Mouse (Mus musculus): ENCODE results near the gene Tmem25. TPM values are rescaled to one million over a fixed set of nuclear protein-coding genes. Genes with fewer than 3 reads are reported as not detected.
"Not testable (repeated sequence)": the region's sequence is repeated elsewhere in the genome, so short reads cannot be mapped to it uniquely, and the experiment has no call there.

The Tmem25 gene
- polyA plus RNA-seq, 1 experiment from 2014 or later: 40.4 TPM

- Histone ChIP-seq H3K4me2 (replicated peaks; ENCODE audit: low read depth, low read length) (peak overlapping the region; percentile 76), H3K9me3 (ENCODE audit: low read length) (no peaks in the 10 kb centered on the region), H3K9ac (replicated peaks; ENCODE audit: low read length) (no peak overlapping the region; the same call in 1 of the 2 replicates), H3K4me1 (ENCODE audit: insufficient read depth, low read length) (peaks cover 29% of the 10 kb centered on the region), H3K4me3 (ENCODE audit: low read length) (peak overlapping the region; percentile 58; the same call in 1 of the 2 replicates), H3K36me3 (ENCODE audit: insufficient read depth, low read length) (no peaks in the 10 kb centered on the region), H3K27ac (ENCODE audit: low read length) (no peak overlapping the region), H3K27me3 (ENCODE audit: insufficient read depth, low read length) (no peaks in the 10 kb centered on the region)
- WGBS: 48% methylated on average over 7 of the region's 7 CpGs
- ATAC-seq (ENCODE audit: low FRiP score, low TSS enrichment): no peak
Measured at GRCm38 (mm10) chr9:44798298-44798697, 809 bp downstream of the Tmem25 start.

DNA sequence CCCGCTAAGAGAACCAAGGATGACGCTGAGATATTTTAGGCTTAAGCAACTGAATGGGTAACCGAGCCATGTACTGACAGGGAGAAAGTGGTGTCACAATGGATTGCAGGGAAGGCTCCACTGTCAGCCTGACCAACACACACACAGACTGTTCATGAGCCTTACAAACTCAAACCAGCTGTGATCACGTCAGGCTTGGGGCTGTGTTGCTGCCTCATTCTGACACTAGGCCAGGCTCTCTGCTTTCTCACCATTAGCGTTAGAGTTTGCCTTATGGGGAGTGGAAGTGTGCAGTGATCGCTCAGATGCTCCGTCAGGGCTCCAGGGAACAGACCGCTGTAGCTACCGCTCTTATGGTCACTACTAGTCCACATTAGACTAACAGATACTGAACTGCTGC lies 6.3 kb downstream of the Tmem25 start:
- Histone ChIP-seq H3K4me2 (replicated peaks; ENCODE audit: low read depth, low read length) (no peak overlapping the region), H3K4me3 (ENCODE audit: low read length) (no peak overlapping the region), H3K36me3 (ENCODE audit: insufficient read depth, low read length) (peaks cover 49% of the 10 kb centered on the region), H3K27ac (ENCODE audit: low read length) (no peak overlapping the region), H3K27me3 (ENCODE audit: insufficient read depth, low read length) (no peaks in the 10 kb centered on the region), H3K4me1 (ENCODE audit: insufficient read depth, low read length) (no peaks in the 10 kb centered on the region), H3K9ac (replicated peaks; ENCODE audit: low read length) (no peak overlapping the region), H3K9me3 (ENCODE audit: low read length) (no peaks in the 10 kb centered on the region)
- WGBS: 81% methylated on average over 9 of the region's 9 CpGs
- ATAC-seq (ENCODE audit: low FRiP score, low TSS enrichment): no peak

DNA sequence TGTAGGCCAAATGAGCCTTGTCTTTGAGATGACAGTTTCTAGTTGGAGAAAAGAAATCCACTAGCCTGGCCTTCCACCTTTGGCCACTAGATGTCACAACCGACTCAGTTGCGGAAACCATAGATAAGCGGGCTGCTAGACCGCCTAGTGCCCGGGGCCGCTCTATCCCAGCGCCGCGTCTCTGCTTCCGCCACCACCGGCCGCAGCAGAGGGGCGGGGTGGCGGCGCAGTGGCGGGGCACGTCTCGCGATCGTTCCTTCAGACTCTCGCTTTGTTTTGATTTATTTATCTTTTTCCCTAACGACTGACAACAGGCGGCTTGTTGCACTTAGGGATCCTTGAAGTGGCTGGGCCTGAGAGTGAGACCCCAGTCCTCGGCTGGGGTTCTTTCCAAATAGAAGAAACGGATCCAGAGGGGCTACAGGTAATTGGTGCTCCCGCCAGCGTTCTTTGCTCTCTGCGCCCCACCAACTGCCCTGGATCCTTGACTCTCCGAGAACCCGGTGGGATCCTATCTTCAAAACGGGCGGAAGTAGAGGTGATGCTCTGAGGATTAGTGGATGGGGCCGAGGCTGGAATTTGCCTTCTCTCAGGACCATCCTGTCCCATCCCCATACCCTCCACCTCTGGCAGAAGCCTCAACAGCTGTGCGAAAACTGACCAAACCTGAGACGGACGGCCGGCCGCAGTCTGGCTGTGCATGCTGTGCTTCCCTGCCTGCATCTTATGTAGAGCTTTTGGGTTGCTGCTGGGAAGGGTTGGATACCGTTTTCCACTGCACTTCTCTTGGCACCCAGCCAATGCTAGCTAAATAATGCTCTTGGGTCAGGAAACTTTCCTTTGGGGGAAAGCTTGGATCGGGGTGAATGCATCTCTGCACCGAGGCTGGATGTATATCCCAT lies 26.1 kb downstream of the Tmem25 start:
- Histone ChIP-seq H3K4me1 (ENCODE audit: insufficient read depth, low read length) (peaks cover 8% of the 10 kb centered on the region), H3K27me3 (ENCODE audit: insufficient read depth, low read length) (no peaks in the 10 kb centered on the region), H3K27ac (ENCODE audit: low read length) (peak overlapping the region; percentile 86), H3K9ac (replicated peaks; ENCODE audit: low read length) (peak overlapping the region; percentile 92), H3K4me3 (ENCODE audit: low read length) (peak overlapping the region; percentile 72), H3K4me2 (replicated peaks; ENCODE audit: low read depth, low read length) (peak overlapping the region; percentile 89), H3K36me3 (ENCODE audit: insufficient read depth, low read length) (peaks cover 9% of the 10 kb centered on the region), H3K9me3 (ENCODE audit: low read length) (no peaks in the 10 kb centered on the region)
- under 1% methylated on average over 41 of the region's 41 CpGs for WGBS
- ATAC-seq (ENCODE audit: low FRiP score, low TSS enrichment): peak; percentile 100

DNA sequence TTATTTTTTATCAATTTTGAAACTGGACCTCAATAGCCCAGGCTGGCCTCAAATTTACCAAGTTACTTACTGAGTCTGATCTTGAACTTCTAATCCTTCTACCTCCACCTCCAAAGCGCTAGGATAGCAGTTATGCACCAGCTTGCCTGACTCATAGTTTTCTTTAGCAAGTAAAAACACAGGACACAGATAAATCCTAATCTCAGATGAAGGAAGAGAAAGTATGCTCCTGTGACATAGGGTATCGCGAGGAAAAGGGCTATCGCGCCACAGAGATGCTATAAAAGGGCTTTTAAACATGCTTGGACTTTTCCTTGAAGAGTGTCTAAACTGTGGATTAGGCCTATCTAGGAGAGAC lies 26.7 kb downstream of the Tmem25 start:
- H3K27me3 ChIP-seq (ENCODE audit: insufficient read depth, low read length): no peaks in the 10 kb centered on the region
- peak overlapping the region; percentile 41; the same call in 1 of the 2 replicates for H3K9ac ChIP-seq (replicated peaks; ENCODE audit: low read length)
- H3K4me3 ChIP-seq (ENCODE audit: low read length): no peak overlapping the region
- peak overlapping the region; percentile 70 for H3K27ac ChIP-seq (ENCODE audit: low read length)
- 21% methylated on average over 5 of the region's 5 CpGs for WGBS
- H3K36me3 ChIP-seq (ENCODE audit: insufficient read depth, low read length): peaks cover 9% of the 10 kb centered on the region
- H3K4me1 ChIP-seq (ENCODE audit: insufficient read depth, low read length): peaks cover 8% of the 10 kb centered on the region
- no peaks in the 10 kb centered on the region for H3K9me3 ChIP-seq (ENCODE audit: low read length)
- H3K4me2 ChIP-seq (replicated peaks; ENCODE audit: low read depth, low read length): no peak overlapping the region
- no peak for ATAC-seq (ENCODE audit: low FRiP score, low TSS enrichment)

DNA sequence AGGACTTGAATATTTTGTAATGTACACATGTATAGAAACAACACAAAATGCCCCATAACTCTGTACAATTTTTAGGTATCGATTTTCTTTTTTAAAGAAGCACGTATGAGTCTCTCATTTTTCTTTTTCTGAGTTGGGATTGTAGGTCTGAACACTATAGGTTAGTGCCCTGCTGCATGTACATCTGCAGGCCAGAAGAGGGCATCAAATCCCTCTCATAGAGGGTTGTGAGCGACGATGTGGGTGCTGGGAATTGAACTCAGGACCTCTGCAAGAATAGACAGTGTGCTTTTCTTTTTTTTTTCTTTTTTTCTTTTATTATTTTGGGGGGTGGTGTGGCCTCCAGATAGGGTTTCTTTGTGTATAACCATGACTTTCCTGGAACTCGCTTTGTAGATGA lies 27.7 kb downstream of the Tmem25 start:
- H3K9me3 ChIP-seq (ENCODE audit: low read length): no peaks in the 10 kb centered on the region
- 94% methylated on average over 5 of the region's 5 CpGs for WGBS

DNA sequence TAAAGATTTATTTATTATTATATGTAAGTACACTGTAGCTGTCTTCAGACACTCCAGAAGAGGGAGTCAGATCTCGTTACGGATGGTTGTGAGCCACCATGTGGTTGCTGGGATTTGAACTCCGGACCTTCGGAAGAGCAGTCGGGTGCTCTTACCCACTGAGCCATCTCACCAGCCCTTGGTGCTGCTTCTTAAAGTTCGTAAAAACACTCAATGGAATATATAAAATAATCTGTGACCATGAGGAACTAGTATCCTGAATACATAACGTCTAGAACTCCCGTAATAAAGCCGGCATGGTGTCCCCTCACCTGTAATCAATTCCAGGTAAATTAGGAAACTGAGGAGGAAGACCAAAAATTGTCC lies 31.1 kb downstream of the Tmem25 start:
- Histone ChIP-seq H3K4me1 (ENCODE audit: insufficient read depth, low read length) (peaks cover 29% of the 10 kb centered on the region), H3K4me2 (replicated peaks; ENCODE audit: low read depth, low read length) (peak overlapping the region; percentile 81), H3K27ac (ENCODE audit: low read length) (0 out of 2 replicates have a peak overlapping the region, but pooled peaks have one; percentile 33), H3K4me3 (ENCODE audit: low read length) (peak overlapping the region; percentile 100)
- not testable (repeated sequence) for ATAC-seq (ENCODE audit: low FRiP score, low TSS enrichment); H3K9me3 ChIP-seq (ENCODE audit: low read length); H3K27me3 ChIP-seq (ENCODE audit: insufficient read depth, low read length); H3K9ac ChIP-seq (replicated peaks; ENCODE audit: low read length); H3K36me3 ChIP-seq (ENCODE audit: insufficient read depth, low read length)
- whole genome bisulfite sequencing: 45% methylated on average over 7 of the region's 9 CpGs

More for the DNA sequence above, 27.7 kb downstream of the Tmem25 start:
- Histone ChIP-seq H3K4me3 (ENCODE audit: low read length) (no peak overlapping the region), H3K4me1 (ENCODE audit: insufficient read depth, low read length) (peaks cover 11% of the 10 kb centered on the region), H3K4me2 (replicated peaks; ENCODE audit: low read depth, low read length) (no peak overlapping the region), H3K27ac (ENCODE audit: low read length) (no peak overlapping the region), H3K9ac (replicated peaks; ENCODE audit: low read length) (no peak overlapping the region), H3K36me3 (ENCODE audit: insufficient read depth, low read length) (peaks cover 9% of the 10 kb centered on the region), H3K27me3 (ENCODE audit: insufficient read depth, low read length) (no peaks in the 10 kb centered on the region)
- ATAC-seq (ENCODE audit: low FRiP score, low TSS enrichment): no peak

GRCm38 (mm10) chr9:44767101-44768028 lies 31.7 kb downstream of the Tmem25 start, which contains the start of the genes Arcn1 and Ift46:
Gene Arcn1 (minus strand): TSS chr9:44767845.
Gene Ift46 (plus strand): TSS chr9:44767908.
- under 1% methylated on average over 76 of the region's 82 CpGs for WGBS
- Histone ChIP-seq H3K9ac (replicated peaks; ENCODE audit: low read length) (peak within 1 kb of the TSS; percentile 99), H3K4me1 (ENCODE audit: insufficient read depth, low read length) (peaks cover 28% of the 10 kb centered on the region), H3K4me3 (ENCODE audit: low read length) (peak within 1 kb of the TSS; percentile 100), H3K9me3 (ENCODE audit: low read length) (no peaks in the 10 kb centered on the region), H3K27me3 (ENCODE audit: insufficient read depth, low read length) (no peaks in the 10 kb centered on the region), H3K27ac (ENCODE audit: low read length) (peak within 1 kb of the TSS; percentile 98), H3K36me3 (ENCODE audit: insufficient read depth, low read length) (no peaks in the 10 kb centered on the region), H3K4me2 (replicated peaks; ENCODE audit: low read depth, low read length) (peak within 1 kb of the TSS; percentile 81)
- ATAC-seq (ENCODE audit: low FRiP score, low TSS enrichment): peak; percentile 84

DNA sequence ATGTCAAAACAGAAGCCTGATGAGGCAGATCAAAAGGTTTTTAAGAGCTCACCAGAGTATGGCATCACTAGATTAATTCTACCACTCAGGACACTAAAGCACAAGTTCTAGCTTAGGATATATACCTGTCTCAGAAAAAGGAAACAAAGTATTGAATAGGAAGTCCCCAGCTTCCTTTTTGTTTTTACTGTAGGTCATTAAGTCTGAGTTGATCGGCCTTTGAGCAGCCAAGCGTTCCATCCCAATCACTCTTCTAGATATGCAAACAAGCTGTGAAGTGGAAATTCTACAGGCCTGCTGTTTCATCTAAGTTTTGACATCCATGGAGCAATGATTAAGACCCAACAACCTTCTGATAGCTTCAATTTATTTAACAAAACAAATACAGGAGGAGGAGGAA lies 38.2 kb downstream of the Tmem25 start:
- no peak for ATAC-seq (ENCODE audit: low FRiP score, low TSS enrichment)
- H3K27ac ChIP-seq (ENCODE audit: low read length): no peak overlapping the region
- H3K27me3 ChIP-seq (ENCODE audit: insufficient read depth, low read length): no peaks in the 10 kb centered on the region
- 54% methylated on average over 2 of the region's 2 CpGs for WGBS
- H3K4me3 ChIP-seq (ENCODE audit: low read length): no peak overlapping the region
- no peak overlapping the region for H3K9ac ChIP-seq (replicated peaks; ENCODE audit: low read length)
- H3K4me1 ChIP-seq (ENCODE audit: insufficient read depth, low read length): peaks cover 26% of the 10 kb centered on the region
- H3K4me2 ChIP-seq (replicated peaks; ENCODE audit: low read depth, low read length): no peak overlapping the region
- peaks cover 23% of the 10 kb centered on the region; the same call in 1 of the 2 replicates for H3K36me3 ChIP-seq (ENCODE audit: insufficient read depth, low read length)
- no peaks in the 10 kb centered on the region for H3K9me3 ChIP-seq (ENCODE audit: low read length)

DNA sequence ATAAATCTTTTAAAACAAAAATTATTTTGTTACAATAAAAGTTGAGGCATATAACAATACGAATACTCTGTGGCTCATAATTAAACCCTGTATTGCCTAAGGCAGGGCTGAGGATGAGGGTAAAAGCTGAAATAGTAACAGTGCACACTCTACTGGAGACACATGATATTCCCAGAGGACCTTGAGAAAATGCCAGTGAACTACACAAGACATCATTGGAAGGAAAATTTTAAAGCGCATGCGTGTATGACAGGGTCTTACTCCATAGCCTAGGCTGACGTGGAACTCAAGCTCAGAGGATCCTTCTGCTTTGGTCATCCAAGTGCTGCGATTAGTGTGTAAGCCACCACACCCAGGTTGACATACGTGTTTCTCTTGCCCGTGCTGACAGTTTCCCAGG lies 50.6 kb downstream of the Tmem25 start:
- ATAC-seq (ENCODE audit: low FRiP score, low TSS enrichment): no peak
- Histone ChIP-seq H3K4me3 (ENCODE audit: low read length) (no peak overlapping the region), H3K27ac (ENCODE audit: low read length) (no peak overlapping the region), H3K27me3 (ENCODE audit: insufficient read depth, low read length) (no peaks in the 10 kb centered on the region), H3K4me2 (replicated peaks; ENCODE audit: low read depth, low read length) (no peak overlapping the region), H3K4me1 (ENCODE audit: insufficient read depth, low read length) (no peaks in the 10 kb centered on the region), H3K9me3 (ENCODE audit: low read length) (no peaks in the 10 kb centered on the region), H3K9ac (replicated peaks; ENCODE audit: low read length) (no peak overlapping the region), H3K36me3 (ENCODE audit: insufficient read depth, low read length) (peaks cover 76% of the 10 kb centered on the region)
- 92% methylated on average over 7 of the region's 7 CpGs for WGBS
